Mouse (Mus musculus) kidney, adult 2 months (tissue): ENCODE measurements around the gene Prickle3.
A peak's percentile ranks its signal among the peaks of the same experiment; 100 is the strongest.

Source experiments
- CTCF ChIP-seq: fragments of 200-500 bp; conservative IDR thresholded peaks from 2 replicates; pipeline ENCODE4 v1.5.1; 2011; ENCODE audit warnings: low read depth, mild to moderate bottlenecking, control low read depth, low read length, moderate library complexity, mixed read lengths; ENCODE audit not compliant: insufficient read depth, insufficient read length
- POLR2A ChIP-seq: fragments of 200-500 bp; IDR thresholded peaks from one replicate; pipeline ENCODE4 v1.6.1; 2011; ENCODE audit warnings: low read depth, low read length, control low read depth

DNA sequence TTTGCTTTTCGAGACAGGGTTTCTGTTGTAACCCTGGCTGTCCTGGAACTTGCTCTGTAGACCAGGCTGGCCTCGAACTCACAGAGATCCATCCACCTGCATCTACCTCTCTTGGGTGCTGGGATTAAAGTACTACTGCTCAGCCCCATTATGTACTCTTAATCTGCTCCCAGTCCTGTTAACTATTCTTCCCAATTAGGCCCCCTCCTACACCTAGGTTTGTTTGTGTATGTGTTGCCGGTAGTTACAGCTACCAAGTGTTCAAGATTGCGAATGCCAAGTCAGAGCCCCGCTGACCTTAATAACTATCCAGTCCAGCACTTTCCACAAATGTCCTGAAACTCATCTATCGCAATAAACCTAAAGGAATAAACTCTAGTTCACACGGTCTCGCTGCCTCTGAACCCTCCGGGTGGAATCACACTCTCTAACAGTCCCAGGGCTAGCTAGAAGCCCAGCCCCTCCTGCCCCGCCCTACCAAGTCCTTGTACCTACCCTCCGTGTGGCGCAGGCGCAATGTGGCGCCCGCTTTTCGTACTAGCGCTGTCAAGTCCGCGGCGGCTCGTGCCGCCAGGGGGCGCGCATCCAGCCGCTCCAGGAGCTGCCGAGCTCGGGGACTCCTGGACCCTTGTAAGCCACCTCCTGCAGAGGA lies 22.5 kb downstream of the Prickle3 start:
- TF ChIP-seq POLR2A = no peak
- TF ChIP-seq CTCF = peak; percentile 65
